Mouse (Mus musculus) neural tube, embryonic 14.5 days (tissue): ENCODE results near the gene Npas2. TPM values are rescaled to one million over a fixed set of nuclear protein-coding genes. Genes with fewer than 3 reads are reported as not detected.

Source experiments
- ATAC-seq: fragments of 200-750 bp; cut with Nextera tagmentation; 2 replicates; pipeline ENCODE4 v1.8.0; 2017; ENCODE audit warnings: low read depth, mild to moderate bottlenecking, moderate TSS enrichment, moderate library complexity
- H3K27ac ChIP-seq: fragments of 300-500 bp; sonication (generic); 2 replicates; pipeline ENCODE4 v1.5.1; 2014; ENCODE audit warnings: low read depth, mild to moderate bottlenecking, control low read depth, low read length, moderate library complexity, mixed read lengths
- H3K27me3 ChIP-seq: fragments of 300-500 bp; sonication (generic); 2 replicates; pipeline ENCODE4 v1.6.1; 2014; ENCODE audit warnings: low read length; ENCODE audit not compliant: control insufficient read depth, insufficient read depth
- H3K36me3 ChIP-seq: fragments of 300-500 bp; sonication (generic); 2 replicates; pipeline ENCODE4 v1.6.1; 2014; ENCODE audit warnings: low read length, mixed read lengths; ENCODE audit not compliant: control insufficient read depth, insufficient read depth
- H3K4me1 ChIP-seq: fragments of 300-500 bp; sonication (generic); 2 replicates; pipeline ENCODE4 v1.6.1; 2014; ENCODE audit warnings: low read length; ENCODE audit not compliant: control insufficient read depth, insufficient read depth
- H3K4me2 ChIP-seq: fragments of 300-500 bp; sonication (generic); 2 replicates; pipeline ENCODE4 v1.6.1; 2014; ENCODE audit warnings: mild to moderate bottlenecking, low read depth, low read length, control low read depth
- H3K4me3 ChIP-seq: fragments of 300-500 bp; sonication (generic); 2 replicates; pipeline ENCODE4 v1.5.1; 2014; ENCODE audit warnings: low read depth, low read length, control low read depth, mixed read lengths
- H3K9ac ChIP-seq: fragments of 300-500 bp; sonication (generic); replicated peaks from 2 replicates; pipeline ENCODE4 v1.6.1; 2014; ENCODE audit warnings: low read depth, mild to moderate bottlenecking, control low read depth, low read length, mixed read lengths
- H3K9me3 ChIP-seq: fragments of 300-500 bp; sonication (generic); 2 replicates; pipeline ENCODE4 v1.6.1; 2016; ENCODE audit warnings: low read length; ENCODE audit not compliant: control insufficient read depth
- WGBS: fragments of 180-500 bp; shearing (Covaris S2); extraction: QIAGEN DNeasy Blood & Tissue Kit; methylation state at CpG from one replicate; pipeline ENCODE4 v1.1.7; 2014; 5-methylcytosine and 5-hydroxymethylcytosine counted together
- polyA plus RNA-seq: library from polyadenylated mRNA; unstranded; fragments of >200 nt; fragmentation: Nextera tagmentation; extraction: Ambion mirVana; gene quantifications from 2 replicates; pipeline ENCODE4 v1.2.1, GENCODE M21; 2014

Gene Npas2
- polyA plus RNA-seq, 1 experiment from 2014 or later, result 1.8 TPM

- WGBS, result 54% methylated on average over 9 of the region's 9 CpGs
- H3K4me1 ChIP-seq, result no peaks in the 10 kb centered on the region
- no peak overlapping the region for H3K4me2 ChIP-seq
- H3K27me3 ChIP-seq, result no peaks in the 10 kb centered on the region
- no peak overlapping the region for H3K9ac ChIP-seq
- no peaks in the 10 kb centered on the region for H3K36me3 ChIP-seq
- no peak overlapping the region for H3K27ac ChIP-seq
- no peak overlapping the region for H3K4me3 ChIP-seq
- no peak for ATAC-seq
- no peaks in the 10 kb centered on the region for H3K9me3 ChIP-seq
Measured at GRCm38 (mm10) chr1:39237503-39238255, 44.1 kb downstream of the Npas2 start.

GRCm38 (mm10) chr1:39240860-39241584 is 47.5 kb downstream of the Npas2 start:
- H3K27ac ChIP-seq, result no peak overlapping the region
- WGBS, result 79% methylated on average over 6 of the region's 6 CpGs
- no peaks in the 10 kb centered on the region for H3K9me3 ChIP-seq
- H3K27me3 ChIP-seq, result no peaks in the 10 kb centered on the region
- no peak for ATAC-seq
- H3K9ac ChIP-seq, result no peak overlapping the region
- H3K4me2 ChIP-seq, result no peak overlapping the region
- no peaks in the 10 kb centered on the region for H3K36me3 ChIP-seq
- no peak overlapping the region for H3K4me3 ChIP-seq
- no peaks in the 10 kb centered on the region for H3K4me1 ChIP-seq

- H3K4me3 ChIP-seq, result no peak overlapping the region
- H3K9me3 ChIP-seq, result no peaks in the 10 kb centered on the region
- no peak for ATAC-seq
- WGBS, result 57% methylated on average over 1 of the region's 1 CpGs
- H3K36me3 ChIP-seq, result no peaks in the 10 kb centered on the region
- no peak overlapping the region for H3K4me2 ChIP-seq
- no peak overlapping the region for H3K27ac ChIP-seq
- no peak overlapping the region for H3K9ac ChIP-seq
- no peaks in the 10 kb centered on the region for H3K4me1 ChIP-seq
- H3K27me3 ChIP-seq, result no peaks in the 10 kb centered on the region
Measured at GRCm38 (mm10) chr1:39244726-39245125, 51.2 kb downstream of the Npas2 start.

- H3K4me1 ChIP-seq, result 0 out of 2 replicates have a peak, but pooled peaks cover 2% of the 10 kb centered on the region
- 30% methylated on average over 7 of the region's 7 CpGs for WGBS
- no peak overlapping the region for H3K4me2 ChIP-seq
- no peak overlapping the region for H3K4me3 ChIP-seq
- no peaks in the 10 kb centered on the region for H3K9me3 ChIP-seq
- no peak overlapping the region for H3K9ac ChIP-seq
- H3K27ac ChIP-seq, result no peak overlapping the region
- no peaks in the 10 kb centered on the region for H3K36me3 ChIP-seq
- H3K27me3 ChIP-seq, result no peaks in the 10 kb centered on the region
- ATAC-seq, result peak; percentile 65; the same call in 1 of the 2 replicates
Measured at GRCm38 (mm10) chr1:39251679-39252078, 58.1 kb downstream of the Npas2 start.

- no peak overlapping the region for H3K4me3 ChIP-seq
- 0 out of 2 replicates have a peak, but pooled peaks cover 2% of the 10 kb centered on the region for H3K4me1 ChIP-seq
- H3K9ac ChIP-seq, result no peak overlapping the region
- no peaks in the 10 kb centered on the region for H3K27me3 ChIP-seq
- no peaks in the 10 kb centered on the region for H3K36me3 ChIP-seq
- no peak overlapping the region for H3K27ac ChIP-seq
- no peaks in the 10 kb centered on the region for H3K9me3 ChIP-seq
- 79% methylated on average over 4 of the region's 4 CpGs for WGBS
- no peak overlapping the region for H3K4me2 ChIP-seq
- no peak for ATAC-seq
Measured at GRCm38 (mm10) chr1:39253771-39254170, 60.2 kb downstream of the Npas2 start.

- no peaks in the 10 kb centered on the region for H3K9me3 ChIP-seq
- no peak for ATAC-seq
- no peak overlapping the region for H3K4me3 ChIP-seq
- H3K4me1 ChIP-seq, result 0 out of 2 replicates have a peak, but pooled peaks cover 2% of the 10 kb centered on the region
- no peak overlapping the region for H3K27ac ChIP-seq
- WGBS, result 93% methylated on average over 9 of the region's 9 CpGs
- H3K27me3 ChIP-seq, result no peaks in the 10 kb centered on the region
- H3K9ac ChIP-seq, result no peak overlapping the region
- no peaks in the 10 kb centered on the region for H3K36me3 ChIP-seq
- no peak overlapping the region for H3K4me2 ChIP-seq
Measured at GRCm38 (mm10) chr1:39256051-39256450, 62.5 kb downstream of the Npas2 start.

GRCm38 (mm10) chr1:39256513-39257330 is 63.2 kb downstream of the Npas2 start:
- H3K9ac ChIP-seq, result no peak overlapping the region
- H3K9me3 ChIP-seq, result no peaks in the 10 kb centered on the region
- ATAC-seq, result no peak
- H3K27ac ChIP-seq, result no peak overlapping the region
- no peaks in the 10 kb centered on the region for H3K27me3 ChIP-seq
- no peaks in the 10 kb centered on the region for H3K36me3 ChIP-seq
- H3K4me2 ChIP-seq, result no peak overlapping the region
- H3K4me3 ChIP-seq, result no peak overlapping the region
- H3K4me1 ChIP-seq, result 0 out of 2 replicates have a peak, but pooled peaks cover 2% of the 10 kb centered on the region
- WGBS, result 80% methylated on average over 8 of the region's 8 CpGs

GRCm38 (mm10) chr1:39257331-39257594 is 63.7 kb downstream of the Npas2 start:
- no peak for ATAC-seq
- Histone ChIP-seq H3K27me3 (no peaks in the 10 kb centered on the region), H3K9ac (no peak overlapping the region), H3K27ac (no peak overlapping the region), H3K4me1 (no peaks in the 10 kb centered on the region), H3K4me2 (no peak overlapping the region), H3K9me3 (no peaks in the 10 kb centered on the region), H3K36me3 (no peaks in the 10 kb centered on the region), H3K4me3 (no peak overlapping the region)
- 63% methylated on average over 3 of the region's 3 CpGs for WGBS

GRCm38 (mm10) chr1:39259668-39260067 is 66.1 kb downstream of the Npas2 start:
- 61% methylated on average over 3 of the region's 3 CpGs for WGBS
- Histone ChIP-seq H3K9me3 (no peaks in the 10 kb centered on the region), H3K4me1 (no peaks in the 10 kb centered on the region), H3K36me3 (no peaks in the 10 kb centered on the region), H3K4me2 (no peak overlapping the region), H3K4me3 (no peak overlapping the region), H3K27me3 (no peaks in the 10 kb centered on the region), H3K27ac (no peak overlapping the region), H3K9ac (no peak overlapping the region)
- no peak for ATAC-seq
